Mouse (Mus musculus): ENCODE results near the gene Atrnl1. TPM values are rescaled to one million over a fixed set of nuclear protein-coding genes. Genes with fewer than 3 reads are reported as not detected.

The Atrnl1 gene
- polyA plus RNA-seq, 1 experiment from 2014 or later, result 27.9 TPM

GRCm38 (mm10) chr19:58125010-58125409 is 514.2 kb downstream of the Atrnl1 start:
- in situ Hi-C loops (cut with MboI; ENCODE audit: low pct_unique_long_range_greater_than_20kb), result no loop called here
- CTCF ChIA-PET, result interaction anchor here (0.9 kb wide), 1 partner anchor 25 kb away, joined by 3 read pairs; no protein-coding TSS in a partner anchor
- ATAC-seq (no peak), DNase-seq (ENCODE audit: low read depth, low spot score) (no peak)
- POLR2A ChIA-PET, result no interaction called here
- no peaks in the 10 kb centered on the region for H3K27me3 ChIP-seq
- no peak for TF ChIP-seq CTCF (IDR thresholded peaks at IDR 0.05)

GRCm38 (mm10) chr19:58131896-58132295 is 521.1 kb downstream of the Atrnl1 start:
- in situ Hi-C loops (cut with MboI; ENCODE audit: low pct_unique_long_range_greater_than_20kb), result no loop called here
- TF ChIP-seq CTCF (IDR thresholded peaks at IDR 0.05), result no peak
- ChIA-PET POLR2A (interaction anchor here (2.0 kb wide), 1 partner anchor 12 kb away, joined by 4 read pairs; no protein-coding TSS in a partner anchor), CTCF (no interaction called here)
- no peaks in the 10 kb centered on the region for H3K27me3 ChIP-seq
- DNase-seq (ENCODE audit: low read depth, low spot score) (no peak), ATAC-seq (no peak)

- DNase-seq (ENCODE audit: low read depth, low spot score), result no peak
- in situ Hi-C loops (cut with MboI; ENCODE audit: low pct_unique_long_range_greater_than_20kb), result no loop called here
- no peaks in the 10 kb centered on the region for H3K27me3 ChIP-seq
- no peak for ATAC-seq
- CTCF ChIA-PET, result interaction anchor here (2.1 kb wide), 2 partner anchors 11 to 14 kb away, joined by 4 read pairs; no protein-coding TSS in a partner anchor
- no peak for TF ChIP-seq CTCF (IDR thresholded peaks at IDR 0.05)
- POLR2A ChIA-PET, result interaction anchor here (0.8 kb wide), 1 partner anchor 20 kb away, joined by 3 read pairs; no protein-coding TSS in a partner anchor
Measured at GRCm38 (mm10) chr19:58140191-58140784, 529.5 kb downstream of the Atrnl1 start.

- ATAC-seq, result no peak
Measured at GRCm38 (mm10) chr19:58143853-58144454, 533.1 kb downstream of the Atrnl1 start.

GRCm38 (mm10) chr19:58145521-58145920 is 534.7 kb downstream of the Atrnl1 start:
- POLR2A ChIA-PET, result no interaction called here
- CTCF ChIA-PET, result interaction anchor here (2.1 kb wide), 1 partner anchor 17 kb away, joined by 5 read pairs; no protein-coding TSS in a partner anchor
- no peaks in the 10 kb centered on the region for H3K27me3 ChIP-seq
- TF ChIP-seq CTCF (IDR thresholded peaks at IDR 0.05), result no peak
- in situ Hi-C loops (cut with MboI; ENCODE audit: low pct_unique_long_range_greater_than_20kb), result no loop called here
- DNase-seq (ENCODE audit: low read depth, low spot score) (no peak), ATAC-seq (peak; percentile 63)

More at GRCm38 (mm10) chr19:58143853-58144454, 533.1 kb downstream of the Atrnl1 start:
- no peak for TF ChIP-seq CTCF (IDR thresholded peaks at IDR 0.05)
- no peak for DNase-seq (ENCODE audit: low read depth, low spot score)
- ChIA-PET POLR2A (no interaction called here), CTCF (interaction anchor here (1.4 to 2.1 kb wide), 2 partner anchors 9 to 16 kb away, joined by 4 to 5 read pairs; no protein-coding TSS in a partner anchor)
- no peaks in the 10 kb centered on the region for H3K27me3 ChIP-seq
- in situ Hi-C loops (cut with MboI; ENCODE audit: low pct_unique_long_range_greater_than_20kb), result no loop called here

- DNase-seq (ENCODE audit: low read depth, low spot score) (no peak), ATAC-seq (no peak)
- TF ChIP-seq CTCF (IDR thresholded peaks at IDR 0.05), result no peak
- CTCF ChIA-PET, result interaction anchor here (0.9 kb wide), 1 partner anchor 103 kb away, joined by 4 read pairs; no protein-coding TSS in a partner anchor
- H3K27me3 ChIP-seq, result peaks cover under 1% of the 10 kb centered on the region
- POLR2A ChIA-PET, result no interaction called here
- in situ Hi-C loops (cut with MboI; ENCODE audit: low pct_unique_long_range_greater_than_20kb), result no loop called here
Measured at GRCm38 (mm10) chr19:58151257-58151656, 540.4 kb downstream of the Atrnl1 start.

GRCm38 (mm10) chr19:58161569-58161968 is 550.7 kb downstream of the Atrnl1 start:
- CTCF ChIA-PET, result no interaction called here
- TF ChIP-seq CTCF (IDR thresholded peaks at IDR 0.05), result no peak
- ATAC-seq, result no peak
- in situ Hi-C loops (cut with MboI; ENCODE audit: low pct_unique_long_range_greater_than_20kb), result no loop called here
- peaks cover 23% of the 10 kb centered on the region for H3K27me3 ChIP-seq
- POLR2A ChIA-PET, result interaction anchor here (0.6 kb wide), 1 partner anchor 66 kb away, joined by 3 read pairs; no protein-coding TSS in a partner anchor
- no peak for DNase-seq (ENCODE audit: low read depth, low spot score)

GRCm38 (mm10) chr19:58164896-58165634 is 554.2 kb downstream of the Atrnl1 start:
- ChIA-PET CTCF (interaction anchor here (0.8 to 1.6 kb wide), 2 partner anchors 9 to 19 kb away, joined by 3 to 6 read pairs; no protein-coding TSS in a partner anchor), POLR2A (no interaction called here)
- H3K27me3 ChIP-seq, result peaks cover 24% of the 10 kb centered on the region
- ATAC-seq (no peak), DNase-seq (ENCODE audit: low read depth, low spot score) (no peak)
- TF ChIP-seq CTCF (IDR thresholded peaks at IDR 0.05), result no peak
- in situ Hi-C loops (cut with MboI; ENCODE audit: low pct_unique_long_range_greater_than_20kb), result no loop called here

- DNase-seq (ENCODE audit: low read depth, low spot score), result no peak
- in situ Hi-C loops (cut with MboI; ENCODE audit: low pct_unique_long_range_greater_than_20kb), result no loop called here
- H3K27me3 ChIP-seq, result peaks cover 24% of the 10 kb centered on the region
- ATAC-seq, result no peak
- POLR2A ChIA-PET, result no interaction called here
- TF ChIP-seq CTCF (IDR thresholded peaks at IDR 0.05), result no peak
- CTCF ChIA-PET, result interaction anchor here (0.8 to 1.6 kb wide), 2 partner anchors 9 to 19 kb away, joined by 3 to 6 read pairs; no protein-coding TSS in a partner anchor
Measured at GRCm38 (mm10) chr19:58165635-58166015, 554.8 kb downstream of the Atrnl1 start.

- no peak for TF ChIP-seq CTCF (IDR thresholded peaks at IDR 0.05)
- in situ Hi-C loops (cut with MboI; ENCODE audit: low pct_unique_long_range_greater_than_20kb), result no loop called here
- no peak for ATAC-seq
- no peak for DNase-seq (ENCODE audit: low read depth, low spot score)
- ChIA-PET POLR2A (interaction anchor here (0.8 kb wide), 1 partner anchor 9 kb away, joined by 3 read pairs; no protein-coding TSS in a partner anchor), CTCF (interaction anchor here (0.8 to 1.6 kb wide), 2 partner anchors 8 to 18 kb away, joined by 3 to 6 read pairs; no protein-coding TSS in a partner anchor)
- H3K27me3 ChIP-seq, result peaks cover 19% of the 10 kb centered on the region
Measured at GRCm38 (mm10) chr19:58166147-58166546, 555.3 kb downstream of the Atrnl1 start.

Data from Patski (cell line).